Mouse (Mus musculus) spleen, adult 18-20 months (tissue): Measurements from ENCODE around the gene D6Ertd527e.
"Not testable (repeated sequence)": the region's sequence is repeated elsewhere in the genome, so short reads cannot be mapped to it uniquely, and the experiment has no call there.

Source experiments
- DNase-seq, 2 experiments: peaks; one replicate each; pipeline ENCODE4 v3.0.0; 2022; ENCODE audit warnings: mixed read lengths in 2 of 2

D6Ertd527e gene

DNA sequence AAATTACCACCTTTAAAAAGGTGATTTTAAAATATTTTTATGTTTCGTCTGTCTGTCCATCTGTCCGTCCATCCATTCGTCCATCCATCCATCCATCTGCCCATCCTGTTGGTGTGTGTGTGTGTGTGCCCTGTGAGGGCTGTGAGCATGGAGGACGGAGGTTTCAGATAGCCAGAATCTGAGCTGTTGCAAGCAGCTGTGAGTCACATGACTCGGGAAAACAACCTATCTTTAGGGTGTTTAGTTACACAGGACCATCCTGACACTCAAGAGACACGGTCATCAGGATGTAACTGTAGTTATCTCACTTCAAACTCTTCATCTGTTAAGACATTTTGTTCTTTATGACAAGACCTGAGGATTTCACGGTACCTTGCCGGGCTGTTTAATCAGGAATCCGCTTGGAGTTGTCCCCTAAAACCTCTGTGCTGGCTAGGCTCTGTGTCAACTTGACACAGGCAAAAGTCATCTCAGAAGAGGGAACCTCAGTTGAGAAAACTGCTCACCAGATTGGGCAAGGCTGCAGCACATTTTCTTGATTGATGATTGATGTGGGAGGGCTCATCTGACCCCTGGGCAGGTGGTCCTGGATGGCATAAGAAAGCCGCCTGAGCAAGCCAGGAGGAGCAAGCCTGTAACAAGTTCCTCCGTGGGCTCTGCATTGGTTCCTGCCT is at the start of gene D6Ertd527e:
Gene D6Ertd527e, plus strand, starts transcription at position 624 of the 674 bp plus-strand sequence.
- DNase-seq = no peak

DNA sequence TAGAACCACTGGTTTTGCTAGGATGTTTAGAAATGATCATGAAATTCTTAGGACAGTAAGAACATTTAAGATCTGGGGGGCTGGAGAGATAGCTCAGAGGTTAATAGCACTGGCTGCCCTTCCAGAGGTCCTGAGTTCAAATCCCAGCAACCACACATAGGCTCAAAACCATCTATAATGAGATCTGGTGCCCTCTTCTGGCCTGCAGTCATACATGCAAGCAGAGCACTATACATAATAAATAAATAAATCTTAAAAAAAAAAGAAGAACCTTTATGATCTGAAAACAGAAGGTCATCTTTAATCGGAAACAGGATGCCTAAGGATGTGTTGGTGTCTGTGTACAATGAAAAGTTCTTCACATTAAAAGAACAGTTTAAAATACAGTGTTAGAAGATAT is 44.8 kb upstream of the D6Ertd527e start:
- DNase-seq = no peak

DNA sequence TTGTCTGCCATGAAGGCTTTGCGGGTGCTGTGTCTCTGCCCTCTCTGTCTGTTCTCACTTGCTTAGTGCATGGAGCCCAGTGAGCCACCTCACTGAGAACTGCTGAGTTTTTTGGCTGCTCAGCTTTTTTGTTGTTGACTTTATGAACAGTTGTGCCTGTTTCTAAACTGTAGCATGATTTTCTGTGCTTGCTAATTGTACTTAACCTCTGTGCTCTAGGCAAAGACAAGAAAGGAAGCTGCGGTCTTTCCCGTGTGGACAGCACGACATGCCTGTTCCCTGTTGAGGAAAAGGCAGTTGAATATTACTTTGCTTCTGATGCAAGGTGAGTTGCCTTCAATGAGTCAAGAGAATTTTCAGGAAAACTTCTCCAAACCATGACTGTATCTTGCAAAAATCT is 41.0 kb upstream of the D6Ertd527e start:
- no peak for DNase-seq

- DNase-seq = no peak
Measured at GRCm38 (mm10) chr6:87068209-87068608, 36.3 kb upstream of the D6Ertd527e start.

- DNase-seq = no peak
Measured at GRCm38 (mm10) chr6:87069195-87069900, 35.2 kb upstream of the D6Ertd527e start.

DNA sequence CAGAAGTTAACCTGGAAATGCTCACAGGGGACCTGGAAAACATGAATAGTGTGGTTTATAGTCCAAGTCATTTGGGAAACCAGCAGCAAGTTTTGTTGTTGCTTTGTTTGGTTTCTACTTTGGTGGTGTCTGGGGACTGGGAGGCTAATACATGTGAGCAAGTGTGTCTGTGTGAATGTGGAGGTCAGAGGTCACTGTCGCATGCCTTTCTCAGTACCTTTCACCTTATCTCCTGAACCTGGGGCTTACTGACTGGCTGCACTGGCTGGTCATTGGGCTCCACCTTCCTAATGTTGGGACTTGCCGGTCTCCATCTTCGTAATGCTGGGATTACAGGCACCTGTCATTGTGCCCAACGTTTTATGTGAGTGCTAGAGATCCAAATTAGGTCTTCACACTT is 33.9 kb upstream of the D6Ertd527e start:
- DNase-seq = no peak

DNA sequence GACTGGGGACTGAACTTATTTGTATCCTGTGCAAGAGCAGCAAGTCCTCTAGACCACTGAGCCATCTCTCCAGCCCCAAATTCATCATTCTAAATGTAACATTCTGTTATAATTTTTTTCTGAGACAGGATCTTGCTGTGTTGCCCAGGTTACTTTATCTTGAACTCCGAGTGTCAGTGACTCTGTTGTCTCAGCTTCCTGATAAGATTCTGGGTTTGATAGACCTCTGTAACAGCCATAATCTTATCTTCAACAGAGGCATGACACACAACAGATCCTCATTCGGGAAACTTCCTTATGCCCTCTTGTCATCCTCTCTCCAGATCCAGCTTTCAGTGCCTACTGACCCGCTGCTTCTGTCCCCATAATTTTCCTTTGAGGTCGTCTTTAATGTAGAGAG is 31.8 kb upstream of the D6Ertd527e start:
- DNase-seq = no peak

DNA sequence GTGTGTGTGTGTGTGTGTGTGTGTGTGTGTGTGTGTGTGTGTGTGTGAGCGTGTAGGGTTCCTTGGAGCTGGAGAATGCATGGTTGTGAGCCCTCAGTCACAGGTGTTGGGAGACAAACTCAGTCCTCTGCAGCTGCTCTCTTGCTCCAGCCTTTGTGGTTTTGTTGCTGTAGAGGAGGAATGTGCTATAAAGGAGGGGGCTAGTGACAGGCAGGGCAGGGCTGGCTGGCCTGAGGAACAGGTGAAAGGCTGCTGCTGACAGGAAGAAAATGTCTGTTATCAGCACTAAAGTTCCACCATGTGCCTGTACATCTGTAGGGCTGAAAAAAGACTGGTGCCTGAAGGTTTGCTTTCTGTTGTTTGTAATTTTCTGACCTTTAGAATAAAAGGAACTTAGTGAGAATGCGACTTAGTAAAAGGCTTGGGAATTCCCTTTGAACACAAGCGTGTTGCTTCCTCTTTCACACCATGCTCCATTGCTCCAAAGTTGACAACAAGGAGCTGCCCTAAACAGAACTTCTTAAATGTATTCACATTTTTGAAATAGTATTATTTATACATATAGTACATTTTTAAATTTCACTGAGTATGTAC is 29.4 kb upstream of the D6Ertd527e start:
- peak in 1 of 2 experiments; percentile 29 for DNase-seq

- DNase-seq = no peak
Measured at GRCm38 (mm10) chr6:87079457-87079856, 25.1 kb upstream of the D6Ertd527e start.

DNA sequence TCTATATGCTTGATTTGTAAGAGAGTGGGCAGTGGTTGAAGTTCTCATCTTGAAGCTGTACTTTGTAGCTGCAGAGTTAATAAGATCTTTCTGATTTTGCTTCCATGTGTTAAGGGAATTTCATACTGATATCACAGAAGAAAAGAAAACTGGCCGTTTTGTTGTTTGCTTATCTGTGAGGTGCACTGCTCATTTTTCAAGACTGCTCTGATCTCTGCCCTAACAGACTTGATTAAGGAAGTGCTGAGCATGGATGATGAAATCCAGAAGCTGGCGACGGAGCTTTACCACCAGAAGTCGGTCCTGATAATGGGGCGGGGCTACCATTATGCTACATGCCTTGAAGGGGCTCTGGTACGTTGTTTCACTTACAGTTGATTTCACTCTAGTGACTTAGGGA is 19.5 kb upstream of the D6Ertd527e start:
- DNase-seq = no peak

DNA sequence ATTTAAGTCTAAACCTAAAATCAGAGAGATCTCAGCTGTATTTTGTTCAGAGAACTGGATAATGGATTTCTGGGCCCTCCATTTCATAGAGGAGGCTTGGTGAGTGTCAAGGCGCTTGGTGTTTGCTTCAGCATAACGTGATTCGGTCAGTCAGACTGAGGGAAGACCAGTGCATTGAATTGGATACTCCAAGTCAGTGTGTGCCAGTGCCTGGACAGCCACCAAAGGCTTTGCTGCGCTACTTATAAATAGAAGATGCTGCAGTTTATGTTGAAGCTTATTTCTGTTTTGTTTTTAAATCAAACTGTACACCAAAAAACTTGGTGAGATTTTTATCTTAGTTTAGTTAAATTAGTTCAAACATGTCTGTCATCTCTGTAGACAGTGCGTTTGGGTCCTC is 16.2 kb upstream of the D6Ertd527e start:
- no peak for DNase-seq

GRCm38 (mm10) chr6:87090877-87091276 is 13.7 kb upstream of the D6Ertd527e start:
- no peak for DNase-seq

GRCm38 (mm10) chr6:87092476-87092875 is 12.1 kb upstream of the D6Ertd527e start:
- no peak for DNase-seq

DNA sequence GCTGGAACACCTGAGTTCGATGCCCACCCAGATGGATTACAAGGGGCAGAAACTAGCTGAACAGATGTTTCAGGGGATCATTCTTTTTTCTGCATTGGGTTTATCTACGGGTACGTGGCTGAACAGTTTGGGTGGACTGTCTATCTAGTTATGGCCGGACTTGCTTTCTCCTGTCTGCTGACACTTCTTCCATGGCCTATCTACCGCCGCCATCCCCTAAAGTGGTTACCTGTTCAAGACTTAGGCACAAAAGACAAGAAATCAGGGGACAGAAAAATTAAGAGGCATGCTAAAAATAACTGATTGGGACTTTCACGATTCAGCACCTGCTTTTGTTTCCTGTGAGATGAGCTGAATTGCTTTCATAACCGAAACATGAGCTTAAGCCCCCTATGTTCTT is 10.9 kb upstream of the D6Ertd527e start:
- DNase-seq = not testable (repeated sequence)

- DNase-seq = no peak
Measured at GRCm38 (mm10) chr6:87099261-87099660, 5.3 kb upstream of the D6Ertd527e start.

GRCm38 (mm10) chr6:87099671-87100296 is 4.8 kb upstream of the D6Ertd527e start:
- DNase-seq = no peak

DNA sequence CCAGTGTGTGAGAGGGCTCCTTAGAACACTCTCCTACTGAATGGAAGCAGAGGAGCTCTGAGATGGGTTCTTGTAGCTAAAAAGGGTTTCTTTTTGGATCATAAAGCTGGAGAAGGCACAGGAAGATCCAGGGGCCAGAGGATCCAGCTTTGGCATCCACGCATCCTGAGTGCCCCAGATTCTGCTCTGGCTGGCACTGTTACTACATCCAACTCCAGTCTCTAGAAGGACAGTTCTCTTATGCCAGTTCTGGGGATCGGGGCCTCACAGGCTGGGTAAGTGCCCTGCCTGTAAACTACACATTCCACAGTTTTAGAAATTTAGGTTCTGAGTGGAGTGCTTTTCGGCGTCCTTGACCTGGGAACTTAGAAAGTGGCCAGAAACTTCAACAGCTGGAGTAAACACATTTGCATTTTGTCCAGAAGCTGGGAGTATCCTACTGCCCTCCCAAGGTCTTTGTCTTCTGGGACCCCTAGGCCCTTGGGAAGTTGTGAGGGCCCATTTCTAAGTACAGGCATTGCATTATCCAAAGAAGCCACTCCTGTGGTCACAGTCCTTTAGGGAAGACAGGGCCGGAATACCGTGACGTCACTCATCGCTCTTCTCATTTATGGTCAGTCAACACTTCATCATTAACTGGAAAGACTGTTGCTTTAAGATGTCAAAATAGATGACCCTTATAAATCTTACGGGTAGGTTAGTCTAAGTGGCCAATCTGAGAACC is 4.1 kb upstream of the D6Ertd527e start:
- DNase-seq = no peak

DNA sequence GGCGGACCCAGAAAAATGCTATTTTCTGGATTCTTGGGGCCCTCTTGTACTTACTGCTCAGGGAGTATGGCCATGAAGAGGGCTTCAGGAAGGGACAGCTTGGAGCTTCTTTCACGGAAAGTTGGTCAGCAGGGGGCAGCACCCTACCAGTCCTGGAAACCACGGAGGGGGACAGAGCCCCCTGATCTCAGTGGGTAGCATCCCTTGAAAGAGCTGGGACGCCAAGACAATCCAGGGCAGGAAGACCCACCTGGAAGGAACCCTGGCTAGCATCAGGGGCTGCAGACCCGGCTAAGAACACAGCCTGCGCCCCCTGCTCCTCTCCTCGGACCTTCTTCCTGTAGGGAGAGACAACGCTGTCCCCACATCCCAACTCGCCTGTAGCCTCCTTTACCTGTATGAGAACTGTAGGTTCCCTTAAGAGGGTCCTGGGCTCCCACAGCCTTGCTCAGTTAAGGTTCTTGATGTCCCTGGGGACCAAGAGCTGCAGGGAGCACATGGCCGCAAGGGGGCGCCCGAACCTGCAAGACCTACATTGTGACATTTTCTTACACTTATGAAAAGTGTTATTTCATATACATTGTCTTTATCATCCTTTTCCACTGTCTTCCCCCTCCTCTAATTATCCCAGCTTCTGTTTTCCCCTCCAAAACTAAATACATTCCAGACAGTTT is 3.1 kb upstream of the D6Ertd527e start:
- peak; percentile 69 to 93 for DNase-seq

DNA sequence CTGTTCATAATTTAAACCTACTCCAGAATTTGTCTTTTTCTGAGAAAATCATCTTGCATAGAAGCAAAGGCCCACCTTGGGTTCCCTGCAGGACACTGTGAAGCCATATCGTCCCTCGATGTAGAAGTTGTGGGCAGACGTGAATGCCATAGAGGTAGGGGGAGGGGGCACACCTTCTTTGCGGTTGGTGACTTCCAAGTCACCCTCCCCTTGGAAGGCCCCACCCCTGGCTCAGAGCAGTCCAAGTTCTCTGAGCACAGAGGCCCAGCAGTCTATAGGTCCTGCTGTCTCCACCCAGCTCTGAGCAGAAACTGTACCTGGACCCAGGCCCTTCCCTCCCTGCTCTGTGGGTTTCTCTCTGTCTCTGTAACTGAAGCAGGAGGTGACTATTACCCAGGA is 2.6 kb upstream of the D6Ertd527e start:
- DNase-seq = peak in 1 of 2 experiments; percentile 12

GRCm38 (mm10) chr6:87102421-87102911 is 2.1 kb upstream of the D6Ertd527e start:
- no peak for DNase-seq

DNA sequence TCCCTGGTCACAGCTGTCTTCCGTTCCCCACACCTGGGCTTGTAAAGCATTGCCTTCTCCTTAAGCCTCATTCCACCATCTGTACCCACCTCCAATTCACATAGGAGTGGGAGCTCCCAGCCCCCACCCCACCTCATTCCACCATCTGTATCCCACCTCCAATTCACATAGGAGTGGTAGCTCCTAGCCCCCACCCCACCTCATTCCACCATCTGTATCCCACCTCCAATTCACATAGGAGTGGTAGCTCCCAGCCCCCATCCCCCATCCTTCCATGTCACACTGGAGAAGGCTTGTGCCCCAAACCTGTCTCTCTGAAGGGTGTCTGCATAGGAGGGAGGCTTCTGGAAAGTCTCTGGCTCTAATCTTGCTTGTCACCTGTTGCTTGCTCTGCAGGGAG is 1.2 kb upstream of the D6Ertd527e start:
- DNase-seq = no peak

DNA sequence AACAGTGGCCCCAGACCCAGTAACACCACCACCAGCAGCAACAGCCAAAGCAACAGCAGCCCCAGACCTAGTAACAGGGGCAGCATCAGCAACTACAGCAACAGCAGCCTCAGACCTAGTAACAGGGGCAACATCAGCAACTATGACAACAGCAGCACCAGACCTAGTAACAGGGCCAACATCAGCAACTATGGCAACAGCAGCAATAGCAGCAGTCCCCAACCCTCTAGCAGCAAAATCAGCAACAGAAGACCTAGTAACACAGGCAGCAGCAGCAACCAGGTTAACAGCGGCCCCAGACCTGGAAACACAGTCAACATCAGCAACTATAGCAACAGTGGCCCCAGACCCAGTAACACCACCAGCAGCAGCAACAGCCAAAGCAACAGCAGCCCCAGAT is 6.9 kb downstream of the D6Ertd527e start:
- no peak for DNase-seq
